Mouse (Mus musculus): ENCODE results near the gene Gm11127.
"Not testable (repeated sequence)": the region's sequence is repeated elsewhere in the genome, so short reads cannot be mapped to it uniquely, and the experiment has no call there.

GRCm38 (mm10) chr17:36042055-36042454, 16.1 kb downstream of the Gm11127 start:
- TF ChIP-seq CTCF, POLR2A (IDR thresholded peaks at IDR 0.05; ENCODE audit: extremely low read depth, insufficient read depth, low read length): not testable (repeated sequence)
